Mouse (Mus musculus) kidney, postnatal 0 days (tissue): ENCODE results near the gene Trp53i11. TPM values are rescaled to one million over a fixed set of nuclear protein-coding genes. Genes with fewer than 3 reads are reported as not detected.
A peak's percentile ranks its signal among the peaks of the same experiment; 100 is the strongest.

Experiments
- ATAC-seq: fragments of 200-750 bp; cut with Nextera tagmentation; replicated peaks from 2 replicates; pipeline ENCODE4 v1.8.0; 2017; ENCODE audit warnings: low read depth, moderate number of reproducible peaks, moderate TSS enrichment, moderate library complexity; ENCODE audit not compliant: low FRiP score
- DNase-seq: peaks from one replicate; pipeline ENCODE4 v3.0.0-alpha.2; 2016; ENCODE audit warnings: low spot score
- H3K27ac ChIP-seq: fragments of 300-500 bp; sonication (generic); 2 replicates; pipeline ENCODE4 v1.5.1; 2014; ENCODE audit warnings: mild to moderate bottlenecking
- H3K27me3 ChIP-seq: fragments of 300-500 bp; sonication (generic); 2 replicates; pipeline ENCODE4 v1.6.1; 2014; ENCODE audit warnings: low read length, mixed read lengths; ENCODE audit not compliant: insufficient read depth
- H3K36me3 ChIP-seq: fragments of 300-500 bp; sonication (generic); 2 replicates; pipeline ENCODE4 v1.6.1; 2014; ENCODE audit warnings: low read length, mixed read lengths; ENCODE audit not compliant: insufficient read depth
- H3K4me1 ChIP-seq: fragments of 300-500 bp; sonication (generic); replicated peaks from 2 replicates; pipeline ENCODE4 v1.6.1; 2014; ENCODE audit warnings: antibody characterized with exemption, low read length, mixed read lengths; ENCODE audit not compliant: insufficient read depth
- H3K4me2 ChIP-seq: fragments of 300-500 bp; sonication (generic); 2 replicates; pipeline ENCODE4 v1.6.1; 2014; ENCODE audit warnings: mild to moderate bottlenecking, low read length, moderate library complexity, mixed read lengths
- H3K4me3 ChIP-seq: fragments of 300-500 bp; sonication (generic); replicated peaks from 2 replicates; pipeline ENCODE4 v1.5.1; 2014; ENCODE audit warnings: low read depth, low read length
- H3K9ac ChIP-seq: fragments of 300-500 bp; sonication (generic); 2 replicates; pipeline ENCODE4 v1.6.1; 2014; ENCODE audit warnings: low read depth, low read length
- H3K9me3 ChIP-seq: fragments of 300-500 bp; sonication (generic); replicated peaks from 2 replicates; pipeline ENCODE4 v1.6.1; 2016; ENCODE audit warnings: low read length, inconsistent platforms, mixed read lengths
- CTCF ChIP-seq: IDR thresholded peaks from 2 replicates; pipeline ENCODE4 v1.5.1; 2016; ENCODE audit warnings: antibody characterized with exemption, low read depth, mild to moderate bottlenecking, moderate library complexity
- WGBS: fragments of 180-500 bp; shearing (Covaris S2); extraction: QIAGEN DNeasy Blood & Tissue Kit; methylation state at CpG from one replicate; pipeline ENCODE4 v1.1.7; 2014; 5-methylcytosine and 5-hydroxymethylcytosine counted together
- polyA plus RNA-seq: library from polyadenylated mRNA; unstranded; fragments of >200 nt; fragmentation: Nextera tagmentation; extraction: Ambion mirVana; gene quantifications from 2 replicates; pipeline ENCODE4 v1.2.1, GENCODE M21; 2015

Gene Trp53i11
- polyA plus RNA-seq, 1 experiment from 2014 or later: 28.3 TPM

GRCm38 (mm10) chr2:93200681-93201340 lies 13.5 kb downstream of the Trp53i11 start:
- peaks cover 12% of the 10 kb centered on the region; the same call in 1 of the 2 replicates for H3K36me3 ChIP-seq
- no peak overlapping the region for H3K4me3 ChIP-seq
- H3K27ac ChIP-seq: no peak overlapping the region
- 60% methylated on average over 10 of the region's 10 CpGs for WGBS
- H3K9ac ChIP-seq: no peak overlapping the region
- 0 out of 2 replicates have a peak, but pooled peaks have one; percentile 6 for ATAC-seq
- H3K4me1 ChIP-seq: no peaks in the 10 kb centered on the region
- no peak for TF ChIP-seq CTCF
- H3K4me2 ChIP-seq: no peak overlapping the region
- H3K9me3 ChIP-seq: no peaks in the 10 kb centered on the region
- DNase-seq: no peak
- no peaks in the 10 kb centered on the region for H3K27me3 ChIP-seq

- ATAC-seq (no peak), DNase-seq (no peak)
- Histone ChIP-seq H3K36me3 (peaks cover 12% of the 10 kb centered on the region; the same call in 1 of the 2 replicates), H3K27me3 (no peaks in the 10 kb centered on the region), H3K4me3 (no peak overlapping the region), H3K4me2 (no peak overlapping the region), H3K9me3 (no peaks in the 10 kb centered on the region), H3K27ac (no peak overlapping the region), H3K4me1 (no peaks in the 10 kb centered on the region), H3K9ac (no peak overlapping the region)
- TF ChIP-seq CTCF: no peak
- 84% methylated on average over 3 of the region's 3 CpGs for WGBS
Measured at GRCm38 (mm10) chr2:93201997-93202396, 14.6 kb downstream of the Trp53i11 start.

- ATAC-seq (no peak), DNase-seq (no peak)
- WGBS: 24% methylated on average over 1 of the region's 1 CpGs
- no peaks in the 10 kb centered on the region for H3K4me1 ChIP-seq
- no peaks in the 10 kb centered on the region for H3K9me3 ChIP-seq
- no peak for TF ChIP-seq CTCF
- no peaks in the 10 kb centered on the region for H3K27me3 ChIP-seq
- H3K27ac ChIP-seq: no peak overlapping the region
- H3K4me3 ChIP-seq: no peak overlapping the region
- peaks cover 12% of the 10 kb centered on the region; the same call in 1 of the 2 replicates for H3K36me3 ChIP-seq
- H3K4me2 ChIP-seq: no peak overlapping the region
- no peak overlapping the region for H3K9ac ChIP-seq
Measured at GRCm38 (mm10) chr2:93202782-93203181, 15.4 kb downstream of the Trp53i11 start.

GRCm38 (mm10) chr2:93203682-93204081 lies 16.3 kb downstream of the Trp53i11 start:
- WGBS: 18% methylated on average over 10 of the region's 10 CpGs

GRCm38 (mm10) chr2:93204571-93204970 lies 17.2 kb downstream of the Trp53i11 start:
- DNase-seq: no peak
- WGBS: 81% methylated on average over 6 of the region's 6 CpGs
- Histone ChIP-seq H3K4me2 (no peak overlapping the region), H3K4me3 (no peak overlapping the region), H3K9me3 (no peaks in the 10 kb centered on the region), H3K27me3 (no peaks in the 10 kb centered on the region), H3K9ac (no peak overlapping the region), H3K36me3 (peaks cover 15% of the 10 kb centered on the region; the same call in 1 of the 2 replicates), H3K4me1 (no peaks in the 10 kb centered on the region), H3K27ac (no peak overlapping the region)
- TF ChIP-seq CTCF: no peak
- ATAC-seq: no peak

More at GRCm38 (mm10) chr2:93203682-93204081, 16.3 kb downstream of the Trp53i11 start:
- H3K36me3 ChIP-seq: peaks cover 12% of the 10 kb centered on the region; the same call in 1 of the 2 replicates
- no peak overlapping the region for H3K4me3 ChIP-seq
- H3K9me3 ChIP-seq: no peaks in the 10 kb centered on the region
- no peaks in the 10 kb centered on the region for H3K4me1 ChIP-seq
- no peak overlapping the region for H3K9ac ChIP-seq
- ATAC-seq (peak; percentile 30; the same call in 1 of the 2 replicates), DNase-seq (peak; percentile 83)
- no peak overlapping the region for H3K27ac ChIP-seq
- H3K27me3 ChIP-seq: no peaks in the 10 kb centered on the region
- H3K4me2 ChIP-seq: no peak overlapping the region
- peak; percentile 78 for TF ChIP-seq CTCF

- no peak for DNase-seq
- WGBS: 90% methylated on average over 1 of the region's 1 CpGs
- ATAC-seq: no peak
- Histone ChIP-seq H3K27ac (no peak overlapping the region), H3K9ac (no peak overlapping the region), H3K36me3 (peaks cover 29% of the 10 kb centered on the region), H3K4me3 (no peak overlapping the region), H3K4me1 (no peaks in the 10 kb centered on the region), H3K4me2 (no peak overlapping the region), H3K27me3 (no peaks in the 10 kb centered on the region), H3K9me3 (no peaks in the 10 kb centered on the region)
- no peak for TF ChIP-seq CTCF
Measured at GRCm38 (mm10) chr2:93206126-93206525, 18.8 kb downstream of the Trp53i11 start.
